9 mouse cellular contexts compared by ENCODE assay signal in the genomic region with DNA sequence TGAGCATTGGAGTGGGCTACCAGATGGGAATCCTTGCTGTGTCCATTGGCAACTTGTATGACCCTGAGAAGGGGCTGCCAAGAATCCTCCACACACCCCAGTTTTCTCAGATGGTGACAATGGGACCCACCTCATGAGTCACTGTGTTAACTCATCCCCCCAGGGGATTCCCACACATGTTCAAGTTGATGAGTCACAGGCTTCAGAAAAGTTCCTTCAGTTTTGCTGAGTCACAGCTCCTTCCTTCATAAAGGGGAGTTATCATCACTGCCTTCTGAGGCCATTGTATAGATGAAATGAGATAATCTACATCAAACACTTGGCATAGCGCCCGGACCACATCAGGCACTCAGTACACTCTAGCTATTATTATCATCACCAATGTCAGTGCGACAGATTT.
DNase-seq lines count a peak whose midpoint lies in the region; ATAC-seq and TF ChIP-seq lines count a peak whose summit lies in the region.
"Had no signal": no experiment of that assay in that cellular context is flagged by ENCODE, and none has a peak within 500 bp of the region (broad histone marks: within the 10 kb centered on the region; RNA-seq: fewer than 3 reads in every experiment).

No protein-coding gene starts in this region.

- no peaks in the 10 kb centered on the region for H3K9me3 ChIP-seq in lung, postnatal 0 days (ENCODE audit: low read length)
- no peaks in the 10 kb centered on the region for H3K9me3 ChIP-seq in liver, postnatal 0 days (ENCODE audit: low read length)
- H3K9me3 ChIP-seq: neural tube, embryonic 12.5 days had no signal

- intact Hi-C loops in heart, postnatal 36 days (cut with DNase I): no loop called here

- no peak for TF ChIP-seq CTCF in lung, postnatal 0 days (IDR thresholded peaks at IDR 0.05)
- no peak for TF ChIP-seq CTCF in embryonic fibroblast, embryonic 13.5 days (IDR thresholded peaks at IDR 0.05; ENCODE audit: borderline replicate concordance, insufficient read depth, low read length)
- no peak for TF ChIP-seq CTCF in liver, postnatal 0 days (IDR thresholded peaks at IDR 0.05; ENCODE audit: low read depth)
- no peak for TF ChIP-seq CTCF in thymus, adult 2 months (IDR thresholded peaks at IDR 0.05; ENCODE audit: borderline replicate concordance, control insufficient read depth, extremely low read depth, insufficient read depth, low read length, poor library complexity)

- no peaks in the 10 kb centered on the region for H3K4me1 ChIP-seq in lung, postnatal 0 days (ENCODE audit: insufficient read depth, low read depth, low read length)
- H3K4me1 ChIP-seq in embryonic fibroblast, embryonic 13.5 days (ENCODE audit: control insufficient read depth, insufficient read depth, low read length): peaks cover 33% of the 10 kb centered on the region
- peaks cover 27% of the 10 kb centered on the region for H3K4me1 ChIP-seq in liver, postnatal 0 days (ENCODE audit: insufficient read depth)
- peaks cover 26% of the 10 kb centered on the region for H3K4me1 ChIP-seq in thymus, adult 2 months (replicated peaks; ENCODE audit: control insufficient read depth, insufficient read depth, low read length)

- ATAC-seq in lung, postnatal 0 days: peak; percentile 52
- ATAC-seq in liver, postnatal 0 days: peak; percentile 49; the same call in 1 of the 2 replicates

- no peak overlapping the region for H3K4me2 ChIP-seq in lung, postnatal 0 days (replicated peaks; ENCODE audit: low read depth, low read length)
- H3K4me2 ChIP-seq in liver, postnatal 0 days (ENCODE audit: low read depth, low read length): no peak overlapping the region
- H3K4me2 ChIP-seq: neural tube, embryonic 12.5 days had no signal

- H3K27ac ChIP-seq in lung, postnatal 0 days (ENCODE audit: low read length): no peak overlapping the region
- H3K27ac ChIP-seq in embryonic fibroblast, embryonic 13.5 days (ENCODE audit: insufficient read depth, low read length): peak overlapping the region; percentile 68
- no peak overlapping the region; the same call in 1 of the 2 replicates for H3K27ac ChIP-seq in liver, postnatal 0 days (ENCODE audit: low read depth)
- no peak overlapping the region for H3K27ac ChIP-seq in thymus, adult 2 months (ENCODE audit: control insufficient read depth, insufficient read depth, low read length)
- H3K27ac ChIP-seq: neural tube, embryonic 12.5 days had no signal

- peak; percentile 38; the same call in 1 of the 2 replicates for TF ChIP-seq EP300 in lung, postnatal 0 days (IDR thresholded peaks at IDR 0.05)
- TF ChIP-seq EP300 in liver, postnatal 0 days (IDR thresholded peaks at IDR 0.05; ENCODE audit: low read depth): peak; percentile 59; the same call in 1 of the 2 replicates

- WGBS in lung, postnatal 0 days: 65% methylated on average over 3 of the region's 3 CpGs
- WGBS in liver, postnatal 0 days (ENCODE audit: insufficient replicate concordance): 60% methylated on average over 3 of the region's 3 CpGs
- 33% methylated on average over 3 of the region's 3 CpGs for WGBS in thymus, adult 2 months

- no peaks in the 10 kb centered on the region for H3K27me3 ChIP-seq in lung, postnatal 0 days (replicated peaks; ENCODE audit: insufficient read depth, low read length)
- H3K27me3 ChIP-seq in liver, postnatal 0 days (ENCODE audit: insufficient read depth, low read length): no peaks in the 10 kb centered on the region
- H3K27me3 ChIP-seq in thymus, adult 2 months (ENCODE audit: control insufficient read depth, insufficient read depth, low read length): no peaks in the 10 kb centered on the region
- H3K27me3 ChIP-seq: neural tube, embryonic 12.5 days had no signal

- no peaks in the 10 kb centered on the region for H3K36me3 ChIP-seq in lung, postnatal 0 days (ENCODE audit: insufficient read depth, low read length)
- H3K36me3 ChIP-seq in liver, postnatal 0 days (replicated peaks; ENCODE audit: insufficient read depth, low read length): no peaks in the 10 kb centered on the region
- H3K36me3 ChIP-seq in thymus, adult 2 months (ENCODE audit: control insufficient read depth, insufficient read depth, low read length): no peaks in the 10 kb centered on the region
- H3K36me3 ChIP-seq: neural tube, embryonic 12.5 days had no signal

- H3K9ac ChIP-seq in lung, postnatal 0 days (replicated peaks; ENCODE audit: low read depth): no peak overlapping the region
- no peak overlapping the region for H3K9ac ChIP-seq in liver, postnatal 0 days (replicated peaks)
- H3K9ac ChIP-seq: neural tube, embryonic 12.5 days had no signal

- peak; percentile 57 for DNase-seq in lung, postnatal 0 days (ENCODE audit: low spot score)
- no peak for DNase-seq in lung, postnatal 4 days
- DNase-seq in NIH3T3 (ENCODE audit: low read depth): peak; percentile 90
- DNase-seq in heart, postnatal 36 days: peak; percentile 24 to 32
- DNase-seq in liver, postnatal 0 days: no peak
- no peak for DNase-seq in thymus, adult 2 months
- no peak for DNase-seq in kidney, adult 8-10 months

- no peak for TF ChIP-seq POLR2A in embryonic fibroblast, embryonic 13.5 days (IDR thresholded peaks at IDR 0.05; ENCODE audit: low read depth, low read length)
- TF ChIP-seq POLR2A in thymus, adult 2 months (IDR thresholded peaks at IDR 0.05; ENCODE audit: control insufficient read depth, extremely low read depth, insufficient read depth, low read length, poor library complexity): no peak

- H3K4me3 ChIP-seq in lung, postnatal 0 days (ENCODE audit: low read depth, low read length): no peak overlapping the region
- H3K4me3 ChIP-seq in embryonic fibroblast, embryonic 13.5 days (ENCODE audit: insufficient read depth, low read length): no peak overlapping the region
- no peak overlapping the region for H3K4me3 ChIP-seq in liver, postnatal 0 days (ENCODE audit: low read depth, low read length)
- no peak overlapping the region for H3K4me3 ChIP-seq in thymus, adult 2 months (ENCODE audit: control insufficient read depth, insufficient read depth, low read length)
- H3K4me3 ChIP-seq: neural tube, embryonic 12.5 days had no signal

Comparison
In these comparisons a context has a peak if more than half of its experiments do, and no peak if none do; other contexts are left out.
1. DNase-seq: peak in lung, postnatal 0 days (single experiment), NIH3T3 (single experiment) and heart, postnatal 36 days (2 of 2); none in lung, postnatal 4 days (0 of 2), liver, postnatal 0 days (single experiment), thymus, adult 2 months (single experiment) and kidney, adult 8-10 months (0 of 2).